Mouse (Mus musculus) myocyte (in vitro differentiated cells): ENCODE measurements around the gene Ppard.

Experiments used
- CEBPB ChIP-seq: IDR thresholded peaks from 2 replicates; pipeline ENCODE4 v1.6.1; 2011; ENCODE audit warnings: mild to moderate bottlenecking, moderate library complexity; ENCODE audit not compliant: poor library complexity, insufficient read depth, severe bottlenecking
- E2F4 ChIP-seq: IDR thresholded peaks from one replicate; pipeline ENCODE4 v1.6.1; 2011; ENCODE audit warnings: mild to moderate bottlenecking, control low read depth, moderate library complexity; ENCODE audit not compliant: insufficient read depth
- MAX ChIP-seq: IDR thresholded peaks from one replicate; pipeline ENCODE4 v1.6.1; 2011; ENCODE audit warnings: low read depth, mild to moderate bottlenecking, control low read depth
- MYOD1 ChIP-seq, 3 experiments: IDR thresholded peaks; one replicate each; pipeline ENCODE4 v1.6.1; 2011; ENCODE audit warnings: control low read depth in 2 of 3, low read depth in 2 of 3, mild to moderate bottlenecking in 2 of 3, moderate library complexity in 1 of 3; ENCODE audit not compliant: insufficient read length in 2 of 3, control insufficient read depth in 1 of 3
- MYOG ChIP-seq, 3 experiments: IDR thresholded peaks; one replicate each; pipeline ENCODE4 v1.6.1; 2011; ENCODE audit warnings: control low read depth in 2 of 3, low read depth in 2 of 3, mild to moderate bottlenecking in 2 of 3; ENCODE audit not compliant: insufficient read length in 2 of 3, control insufficient read depth in 1 of 3, insufficient read depth in 1 of 3
- POLR2A ChIP-seq: IDR thresholded peaks from one replicate; pipeline ENCODE4 v1.6.1; 2011; ENCODE audit warnings: low read depth, mild to moderate bottlenecking, control low read depth, moderate library complexity; ENCODE audit not compliant: insufficient read length
- POLR2AphosphoS2 ChIP-seq: IDR thresholded peaks from one replicate; pipeline ENCODE4 v1.6.1; 2011; ENCODE audit warnings: low read depth, control low read depth; ENCODE audit not compliant: insufficient read length
- REST ChIP-seq: IDR thresholded peaks from one replicate; pipeline ENCODE4 v1.6.1; 2011; ENCODE audit warnings: mild to moderate bottlenecking, control low read depth, moderate library complexity; ENCODE audit not compliant: insufficient read depth, insufficient read length
- SRF ChIP-seq: IDR thresholded peaks from one replicate; pipeline ENCODE4 v1.6.1; 2011; ENCODE audit warnings: low read depth; ENCODE audit not compliant: control insufficient read depth, insufficient read length
- TCF12 ChIP-seq: IDR thresholded peaks from one replicate; pipeline ENCODE4 v1.6.1; 2011; ENCODE audit warnings: mild to moderate bottlenecking, control low read depth; ENCODE audit not compliant: poor library complexity, insufficient read depth, severe bottlenecking
- TCF3 ChIP-seq: IDR thresholded peaks from one replicate; pipeline ENCODE4 v1.6.1; 2011; ENCODE audit warnings: low read depth, control low read depth; ENCODE audit not compliant: insufficient read length
- USF1 ChIP-seq: IDR thresholded peaks from one replicate; pipeline ENCODE4 v1.6.1; 2011; ENCODE audit warnings: low read depth, mild to moderate bottlenecking, control low read depth, moderate library complexity

DNA sequence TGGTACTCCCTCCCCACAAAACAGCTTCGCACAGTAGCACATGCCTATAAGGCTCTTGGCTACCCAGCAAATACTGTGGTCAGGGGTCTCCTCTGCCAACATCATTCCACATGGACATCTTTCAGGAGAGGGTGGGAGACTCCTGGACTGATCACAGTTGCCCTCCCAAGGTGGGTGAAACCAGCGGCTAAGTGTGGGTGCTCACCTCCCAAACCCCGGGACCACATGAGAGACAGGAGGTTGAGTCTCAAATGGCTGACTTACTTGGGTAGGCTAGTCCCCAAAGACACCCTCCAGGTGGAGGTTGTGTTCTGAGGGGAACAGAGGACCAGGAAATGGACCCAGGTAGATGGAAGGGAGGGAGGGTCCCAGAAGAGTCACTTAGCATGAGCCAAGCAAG lies 112.2 kb downstream of the Ppard start:
- TF ChIP-seq MYOG (IDR thresholded peaks at IDR 0.05; ENCODE audit: control insufficient read depth in 1 of 3, insufficient read depth in 1 of 3, insufficient read length in 2 of 3, low read depth in 2 of 3) (no peak), USF1 (no peak), POLR2A (no peak), MYOD1 (IDR thresholded peaks at IDR 0.05; ENCODE audit: control insufficient read depth in 1 of 3, insufficient read length in 2 of 3, low read depth in 2 of 3) (no peak), MAX (no peak), SRF (no peak), TCF12 (no peak), POLR2AphosphoS2 (no peak), CEBPB (no peak), E2F4 (no peak), TCF3 (no peak), REST (no peak)
